Mouse (Mus musculus) CD4-positive, CD25-positive, alpha-beta regulatory T cell (primary cell): Measurements from ENCODE around the gene Boc. TPM values are rescaled to one million over a fixed set of nuclear protein-coding genes. Genes with fewer than 3 reads are reported as not detected.

Experiments used
- polyA plus RNA-seq: library from polyadenylated mRNA; unstranded; fragments of 100-300 nt; shearing (Covaris generic); gene quantifications from one replicate; pipeline ENCODE4 v1.2.1, GENCODE M21; 2017

Gene Boc
- polyA plus RNA-seq, result 0.87 TPM

DNA sequence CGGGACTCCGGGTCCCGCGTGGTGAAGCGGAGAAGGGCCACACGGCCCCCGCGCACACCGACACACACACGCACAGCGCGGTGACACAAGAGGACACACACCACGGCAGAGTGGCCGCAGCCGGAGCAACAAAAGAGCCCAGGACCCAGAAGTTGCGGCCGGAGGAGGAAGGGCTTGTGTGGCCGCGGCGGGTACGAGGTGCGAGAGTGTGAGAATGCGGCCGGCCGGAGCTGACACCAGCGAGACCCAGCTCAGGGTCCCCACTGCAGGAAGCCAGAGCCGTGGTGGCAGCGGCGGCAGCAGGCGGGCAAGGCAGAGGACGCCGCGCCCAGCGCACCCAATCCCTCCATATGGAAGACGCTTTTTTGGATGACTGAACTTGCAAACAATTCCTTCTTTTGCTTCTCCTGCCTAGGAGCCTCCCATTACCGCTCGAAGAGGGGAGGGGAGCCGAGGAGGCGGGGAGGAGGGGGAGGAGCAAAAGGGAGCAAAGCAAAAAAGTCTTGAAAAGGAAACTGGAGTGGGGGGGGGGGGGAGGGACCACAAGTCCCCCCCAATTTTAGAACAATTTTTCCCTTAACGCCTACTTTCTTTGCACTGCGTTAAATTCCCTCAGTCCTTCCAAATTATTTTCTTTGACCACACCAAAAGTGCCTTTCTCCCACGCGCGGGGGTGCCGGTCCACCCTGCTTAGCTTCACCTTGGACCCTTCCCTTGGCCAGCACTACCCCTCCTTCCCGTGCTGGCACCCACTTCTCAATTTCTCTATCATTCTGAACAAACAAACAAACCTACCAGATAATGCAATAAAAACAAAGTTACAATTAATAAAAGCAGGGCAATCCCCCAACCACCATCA lies at the start of gene Boc:
TSS of gene Boc (minus strand) at position 427 of the 859 bp plus-strand sequence.

Other genes with a start within 250 kb of the Boc start
- gene Sidt1, start 225.7 kb downstream of the Boc start, polyA plus RNA-seq, result 82.8 TPM
- gene Spice1, start 211.8 kb downstream of the Boc start, polyA plus RNA-seq, result 49.5 TPM
- gene Cfap44, start 164.1 kb downstream of the Boc start, polyA plus RNA-seq, result not detected
- 11.1 TPM for gene Nepro, start 165.4 kb upstream of the Boc start, polyA plus RNA-seq
- gene Gtpbp8, start 187.5 kb upstream of the Boc start, polyA plus RNA-seq, result 40.7 TPM
- gene Cd200r1, start 206.8 kb upstream of the Boc start, polyA plus RNA-seq, result 40.1 TPM